Mouse (Mus musculus): Measurements from ENCODE around the gene Fbxo34.
"Not testable (repeated sequence)": the region's sequence is repeated elsewhere in the genome, so short reads cannot be mapped to it uniquely, and the experiment has no call there.

The Fbxo34 gene

DNA sequence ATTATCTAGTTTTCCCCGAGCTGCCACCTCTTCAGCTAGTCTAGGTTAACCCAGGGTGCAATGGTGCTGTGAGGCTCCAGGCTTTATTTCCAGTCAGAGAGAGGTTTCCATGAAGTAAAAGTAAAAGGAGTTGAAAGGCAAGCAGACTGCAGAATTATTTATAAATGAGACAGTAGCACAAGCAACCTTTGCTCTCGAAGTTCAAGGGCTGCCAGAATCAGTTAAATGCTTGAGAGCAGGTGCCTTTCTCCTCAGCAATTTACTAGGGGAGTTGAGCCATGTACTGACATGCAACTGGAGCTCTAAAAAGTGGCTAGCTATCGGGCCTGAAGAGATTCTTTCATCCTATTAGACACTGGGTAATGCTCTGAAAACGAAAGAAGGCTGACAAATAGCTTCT lies 112.9 kb downstream of the Fbxo34 start:
- Histone ChIP-seq H3K4me3 (replicated peaks; ENCODE audit: low read length) (no peak overlapping the region), H3K36me3 (ENCODE audit: insufficient read depth, low read length) (peaks cover 76% of the 10 kb centered on the region), H3K9me3 (ENCODE audit: low read length) (no peaks in the 10 kb centered on the region), H3K27me3 (ENCODE audit: insufficient read depth, low read length) (no peaks in the 10 kb centered on the region), H3K4me1 (replicated peaks; ENCODE audit: low read depth, low read length) (peaks cover 22% of the 10 kb centered on the region)
- no peak for TF ChIP-seq CTCF (conservative IDR thresholded peaks at IDR 0.05; ENCODE audit: low read length)
- no peak for TF ChIP-seq NANOG (IDR thresholded peaks at IDR 0.05; ENCODE audit: borderline replicate concordance, low read length)
- TF ChIP-seq POU5F1 (IDR thresholded peaks at IDR 0.05; ENCODE audit: borderline replicate concordance, low read length): no peak

DNA sequence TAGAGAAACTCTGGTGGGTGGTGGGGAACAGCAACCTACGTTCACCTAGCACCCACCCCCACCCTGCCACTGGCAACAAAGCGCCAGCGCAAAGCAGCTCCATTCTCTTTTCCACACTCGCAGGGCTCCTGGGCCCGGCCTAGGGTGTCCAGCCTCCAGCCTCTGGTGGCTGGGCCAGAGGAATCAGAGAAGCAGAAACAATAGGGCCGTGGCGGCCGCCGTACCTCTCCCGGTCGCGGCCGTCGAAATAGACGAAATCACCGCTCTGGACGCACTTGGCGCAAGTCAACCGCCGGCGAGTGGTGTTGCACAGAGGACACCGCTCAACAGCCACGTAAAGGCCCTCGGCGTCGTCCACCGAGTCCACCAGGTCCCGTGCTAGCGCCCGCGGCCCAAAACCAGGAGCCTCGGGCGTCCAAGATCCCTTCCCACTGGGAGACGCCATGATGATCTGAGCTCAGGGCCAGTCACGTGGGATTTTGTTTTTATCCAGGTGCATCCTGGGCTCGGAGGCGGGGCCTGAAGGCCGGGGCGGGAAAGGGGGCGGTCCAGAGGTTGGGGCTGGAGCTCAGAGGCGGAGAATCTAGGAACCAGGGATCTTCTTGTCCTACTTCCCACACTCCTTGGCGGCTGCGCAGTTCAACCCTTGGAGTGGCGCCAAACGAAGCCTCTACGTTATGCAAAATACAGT lies 117.9 kb downstream of the Fbxo34 start:
- Histone ChIP-seq H3K27me3 (ENCODE audit: insufficient read depth, low read length) (no peaks in the 10 kb centered on the region), H3K4me1 (replicated peaks; ENCODE audit: low read depth, low read length) (peaks cover 48% of the 10 kb centered on the region), H3K9me3 (ENCODE audit: low read length) (no peaks in the 10 kb centered on the region), H3K36me3 (ENCODE audit: insufficient read depth, low read length) (peaks cover 39% of the 10 kb centered on the region), H3K4me3 (replicated peaks; ENCODE audit: low read length) (peak overlapping the region; percentile 99)
- TF ChIP-seq POU5F1 (IDR thresholded peaks at IDR 0.05; ENCODE audit: borderline replicate concordance, low read length): no peak
- TF ChIP-seq CTCF (conservative IDR thresholded peaks at IDR 0.05; ENCODE audit: low read length): no peak
- TF ChIP-seq NANOG (IDR thresholded peaks at IDR 0.05; ENCODE audit: borderline replicate concordance, low read length): no peak

DNA sequence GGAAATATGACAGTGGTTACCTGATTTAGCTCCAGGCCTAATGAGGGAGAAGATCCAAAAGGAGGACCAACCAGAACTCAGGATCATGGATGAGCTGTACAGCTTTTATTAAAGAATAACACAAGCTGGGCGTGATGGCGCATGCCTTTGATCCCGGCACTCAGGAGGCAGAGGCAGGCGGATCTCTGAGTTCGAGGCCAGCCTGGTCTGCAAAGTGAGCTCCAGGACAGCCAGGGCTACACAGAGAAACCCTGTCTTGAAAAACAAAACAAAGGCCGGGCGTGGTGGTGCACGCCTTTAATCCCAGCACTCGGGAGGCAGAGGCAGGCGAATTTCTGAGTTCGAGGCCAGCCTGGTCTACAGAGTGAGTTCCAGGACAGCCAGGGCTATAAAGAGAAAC lies 120.3 kb downstream of the Fbxo34 start, which contains the start of gene Atg14:
Gene Atg14, minus strand, starts transcription at position 101 of the 400 bp plus-strand sequence.
- H3K4me1 ChIP-seq (replicated peaks; ENCODE audit: low read depth, low read length): peaks cover 55% of the 10 kb centered on the region
- H3K9me3 ChIP-seq (ENCODE audit: low read length); H3K27me3 ChIP-seq (ENCODE audit: insufficient read depth, low read length): not testable (repeated sequence)
- peaks cover 18% of the 10 kb centered on the region for H3K36me3 ChIP-seq (ENCODE audit: insufficient read depth, low read length)
- peak within 1 kb of the TSS; percentile 39; the same call in 1 of the 2 replicates for H3K4me3 ChIP-seq (replicated peaks; ENCODE audit: low read length)

DNA sequence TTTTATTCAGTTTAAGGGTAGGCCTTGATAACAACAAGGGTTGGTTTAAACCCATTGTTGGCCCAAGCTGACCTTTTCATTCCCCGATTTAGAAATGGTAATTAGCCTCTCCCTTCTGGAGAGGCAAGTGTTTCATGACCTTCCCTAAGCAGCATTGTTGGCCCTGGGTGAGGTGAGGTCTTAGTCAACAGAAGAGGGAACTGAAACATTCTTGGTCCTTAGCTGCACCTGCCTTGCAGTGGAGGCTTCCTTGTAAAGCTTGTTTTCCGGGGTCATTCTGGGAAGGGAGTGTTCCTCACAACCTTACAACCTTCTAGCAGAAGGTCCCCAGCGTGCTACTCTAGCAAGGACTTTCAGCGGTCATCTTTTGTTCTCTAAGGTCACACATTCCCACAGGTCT lies 122.5 kb downstream of the Fbxo34 start:
- Histone ChIP-seq H3K4me1 (replicated peaks; ENCODE audit: low read depth, low read length) (peaks cover 58% of the 10 kb centered on the region), H3K9me3 (ENCODE audit: low read length) (no peaks in the 10 kb centered on the region), H3K27me3 (ENCODE audit: insufficient read depth, low read length) (no peaks in the 10 kb centered on the region), H3K36me3 (ENCODE audit: insufficient read depth, low read length) (peaks cover 10% of the 10 kb centered on the region), H3K4me3 (replicated peaks; ENCODE audit: low read length) (0 out of 2 replicates have a peak overlapping the region, but pooled peaks have one; percentile 26)
- TF ChIP-seq CTCF (conservative IDR thresholded peaks at IDR 0.05; ENCODE audit: low read length): no peak
- peak; percentile 72 for TF ChIP-seq NANOG (IDR thresholded peaks at IDR 0.05; ENCODE audit: borderline replicate concordance, low read length)
- TF ChIP-seq POU5F1 (IDR thresholded peaks at IDR 0.05; ENCODE audit: borderline replicate concordance, low read length): no peak

DNA sequence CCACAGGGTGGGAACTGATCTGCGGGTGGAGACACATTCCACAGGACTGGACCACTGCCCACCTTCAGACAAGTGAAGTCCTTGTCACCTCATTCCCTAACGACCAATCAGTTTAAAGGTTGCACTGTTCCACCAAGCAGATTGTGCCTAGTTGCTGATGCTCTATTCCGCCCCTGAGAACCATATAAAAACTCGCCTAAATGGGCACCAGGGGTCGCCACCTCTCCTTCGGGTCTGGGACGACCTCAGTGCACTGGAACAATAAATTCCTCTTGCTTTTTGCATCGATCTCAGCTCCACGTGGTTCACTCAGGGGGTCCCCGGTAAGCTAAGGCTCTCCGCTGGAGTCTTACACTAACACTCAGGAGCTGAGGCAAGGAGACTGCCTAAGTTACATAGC lies 124.5 kb downstream of the Fbxo34 start:
- Histone ChIP-seq H3K27me3 (ENCODE audit: insufficient read depth, low read length) (no peaks in the 10 kb centered on the region), H3K4me1 (replicated peaks; ENCODE audit: low read depth, low read length) (peaks cover 62% of the 10 kb centered on the region), H3K36me3 (ENCODE audit: insufficient read depth, low read length) (peaks cover 10% of the 10 kb centered on the region), H3K9me3 (ENCODE audit: low read length) (no peaks in the 10 kb centered on the region), H3K4me3 (replicated peaks; ENCODE audit: low read length) (0 out of 2 replicates have a peak overlapping the region, but pooled peaks have one; percentile 3)
- TF ChIP-seq NANOG (IDR thresholded peaks at IDR 0.05; ENCODE audit: borderline replicate concordance, low read length) (no peak), CTCF (conservative IDR thresholded peaks at IDR 0.05; ENCODE audit: low read length) (peak; percentile 25), POU5F1 (IDR thresholded peaks at IDR 0.05; ENCODE audit: borderline replicate concordance, low read length) (no peak)

DNA sequence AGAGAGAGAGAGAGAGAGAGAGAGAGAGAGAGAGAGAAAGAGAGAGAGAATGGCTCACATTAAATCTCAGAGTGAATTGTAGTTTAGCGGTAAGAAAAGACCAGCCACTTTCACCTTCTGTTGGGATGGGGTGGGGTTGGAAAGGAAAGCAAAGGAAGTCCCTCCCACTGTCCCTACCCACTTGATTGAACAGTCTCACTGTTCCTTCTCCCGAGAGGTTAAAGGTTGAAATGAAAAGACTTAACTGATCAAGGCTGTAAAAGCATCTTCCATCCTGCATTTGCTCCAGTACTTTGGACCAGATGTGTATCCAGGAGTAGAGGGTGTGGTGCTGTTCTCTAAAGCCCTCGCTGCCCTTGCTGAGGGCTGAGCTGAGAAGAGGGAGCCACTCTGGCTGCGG lies 126.5 kb downstream of the Fbxo34 start:
- peaks cover 68% of the 10 kb centered on the region for H3K4me1 ChIP-seq (replicated peaks; ENCODE audit: low read depth, low read length)
- peaks cover 3% of the 10 kb centered on the region; the same call in 1 of the 2 replicates for H3K36me3 ChIP-seq (ENCODE audit: insufficient read depth, low read length)
- no peaks in the 10 kb centered on the region for H3K9me3 ChIP-seq (ENCODE audit: low read length)
- H3K27me3 ChIP-seq (ENCODE audit: insufficient read depth, low read length): no peaks in the 10 kb centered on the region
- H3K4me3 ChIP-seq (replicated peaks; ENCODE audit: low read length): peak overlapping the region; percentile 72
- TF ChIP-seq NANOG (IDR thresholded peaks at IDR 0.05; ENCODE audit: borderline replicate concordance, low read length): no peak
- no peak for TF ChIP-seq POU5F1 (IDR thresholded peaks at IDR 0.05; ENCODE audit: borderline replicate concordance, low read length)
- no peak for TF ChIP-seq CTCF (conservative IDR thresholded peaks at IDR 0.05; ENCODE audit: low read length)

DNA sequence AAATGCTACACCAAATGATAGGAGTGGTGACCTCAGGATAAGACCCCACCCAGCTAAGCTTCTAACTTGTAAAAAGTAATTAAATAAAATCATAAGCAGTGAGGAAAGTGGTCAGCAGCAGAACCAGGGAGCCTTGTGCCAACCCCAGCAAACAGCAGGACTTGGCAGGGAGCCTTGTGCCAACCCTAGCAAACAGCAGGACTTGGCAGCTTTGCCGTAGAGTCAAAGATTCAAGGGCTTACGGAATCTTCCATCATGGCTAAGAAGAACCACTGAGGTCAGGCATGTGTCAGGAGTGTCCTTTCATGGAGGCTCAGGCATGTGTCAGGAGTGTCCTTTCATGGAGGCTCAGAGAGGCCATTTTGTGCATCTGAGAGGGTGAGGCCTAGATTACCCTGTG lies 127.9 kb downstream of the Fbxo34 start:
- peaks cover 3% of the 10 kb centered on the region; the same call in 1 of the 2 replicates for H3K36me3 ChIP-seq (ENCODE audit: insufficient read depth, low read length)
- H3K4me1 ChIP-seq (replicated peaks; ENCODE audit: low read depth, low read length): peaks cover 62% of the 10 kb centered on the region
- TF ChIP-seq CTCF (conservative IDR thresholded peaks at IDR 0.05; ENCODE audit: low read length) (no peak), POU5F1 (IDR thresholded peaks at IDR 0.05; ENCODE audit: borderline replicate concordance, low read length) (no peak)

DNA sequence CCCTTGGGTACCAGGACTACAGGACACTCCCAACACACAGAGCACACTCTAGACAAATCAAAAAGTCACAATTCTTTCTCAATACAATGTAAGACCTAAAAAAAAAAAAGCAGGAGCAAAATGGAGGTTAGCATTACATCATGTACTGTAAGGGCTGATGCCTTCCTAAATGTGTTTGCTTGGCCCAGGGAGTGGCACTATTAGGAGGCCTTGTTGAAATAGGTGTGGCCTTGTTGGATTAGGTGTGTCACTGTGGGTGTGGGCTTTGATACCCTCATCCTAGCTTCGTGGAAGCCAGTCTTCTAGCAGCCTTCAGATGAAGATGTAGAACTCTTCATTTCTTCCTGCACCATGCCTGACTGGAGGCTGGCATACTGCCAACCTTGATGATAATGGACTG lies 131.1 kb downstream of the Fbxo34 start:
- no peak for TF ChIP-seq CTCF (conservative IDR thresholded peaks at IDR 0.05; ENCODE audit: low read length)
- TF ChIP-seq POU5F1 (IDR thresholded peaks at IDR 0.05; ENCODE audit: borderline replicate concordance, low read length): no peak
- no peak for TF ChIP-seq NANOG (IDR thresholded peaks at IDR 0.05; ENCODE audit: borderline replicate concordance, low read length)
- Histone ChIP-seq H3K9me3 (ENCODE audit: low read length) (no peaks in the 10 kb centered on the region), H3K4me3 (replicated peaks; ENCODE audit: low read length) (no peak overlapping the region), H3K27me3 (ENCODE audit: insufficient read depth, low read length) (no peaks in the 10 kb centered on the region), H3K36me3 (ENCODE audit: insufficient read depth, low read length) (no peaks in the 10 kb centered on the region), H3K4me1 (replicated peaks; ENCODE audit: low read depth, low read length) (peaks cover 44% of the 10 kb centered on the region)

More for the DNA sequence above, 127.9 kb downstream of the Fbxo34 start:
- H3K9me3 ChIP-seq (ENCODE audit: low read length): no peaks in the 10 kb centered on the region
- no peaks in the 10 kb centered on the region for H3K27me3 ChIP-seq (ENCODE audit: insufficient read depth, low read length)
- H3K4me3 ChIP-seq (replicated peaks; ENCODE audit: low read length): no peak overlapping the region
